In genomic region chr2:170496154-170496930, GRCm38 (mm10) we compare ENCODE assay signal across 8 mouse cellular contexts. TPM values are rescaled to one million over a fixed set of nuclear protein-coding genes. Genes with fewer than 3 reads are reported as not detected.
DNase-seq lines count a peak whose midpoint lies in the region; ATAC-seq and TF ChIP-seq lines count a peak whose summit lies in the region.

TSS of gene Pfdn4 (plus strand) at chr2:170496428.

- TF ChIP-seq POLR2A in lung, adult 2 months (IDR thresholded peaks at IDR 0.05; ENCODE audit: borderline replicate concordance, extremely low read depth, low read depth, low read length): no peak

- H3K27me3 ChIP-seq in lung, embryonic 15.5 days: peaks cover 80% of the 10 kb centered on the region
- peaks cover 80% of the 10 kb centered on the region for H3K27me3 ChIP-seq in megakaryocyte, embryonic 14.5 days (replicated peaks)

- peaks cover 16% of the 10 kb centered on the region for H3K4me1 ChIP-seq in lung, embryonic 15.5 days
- no peaks in the 10 kb centered on the region for H3K4me1 ChIP-seq in lung, adult 2 months (ENCODE audit: control insufficient read depth, insufficient read depth, low read length)
- H3K4me1 ChIP-seq in megakaryocyte, embryonic 14.5 days: peaks cover 4% of the 10 kb centered on the region; the same call in 1 of the 2 replicates

- no peak within 1 kb of the TSS for H3K9ac ChIP-seq in lung, embryonic 15.5 days

- no peak for TF ChIP-seq CTCF in lung, adult 2 months (IDR thresholded peaks at IDR 0.05; ENCODE audit: insufficient read depth, low read length)

- H3K4me3 ChIP-seq in lung, embryonic 15.5 days: peak within 1 kb of the TSS; percentile 14; the same call in 1 of the 2 replicates
- H3K4me3 ChIP-seq in lung, adult 2 months (replicated peaks; ENCODE audit: extremely low read depth, low read depth, low read length): no peak within 1 kb of the TSS
- H3K4me3 ChIP-seq in megakaryocyte, embryonic 14.5 days (replicated peaks): peak within 1 kb of the TSS; percentile 42

- no peaks in the 10 kb centered on the region for H3K9me3 ChIP-seq in lung, embryonic 15.5 days
- H3K9me3 ChIP-seq in megakaryocyte, embryonic 14.5 days: no peaks in the 10 kb centered on the region

- H3K4me2 ChIP-seq in lung, embryonic 15.5 days: peak within 1 kb of the TSS; percentile 41

- ATAC-seq in lung, embryonic 15.5 days (ENCODE audit: borderline replicate concordance, extremely low read depth, low FRiP score, low TSS enrichment): no peak
- no peak for ATAC-seq in common myeloid progenitor, adult 5-6 weeks (replicated peaks; ENCODE audit: low read depth, poor library complexity, severe bottlenecking)
- peak; percentile 3; the same call in 1 of the 2 replicates for ATAC-seq in granulocyte monocyte progenitor cell, adult 5-6 weeks (replicated peaks; ENCODE audit: poor library complexity, severe bottlenecking)

- no peak for DNase-seq in lung, adult 2 months
- DNase-seq in kidney, postnatal 10 days: peak; percentile 54
- no peak for DNase-seq in right cerebral cortex, postnatal 10 days (ENCODE audit: low spot score in 2 of 2)
- DNase-seq in cerebellum, adult 9-10 months: no peak

- no peak within 1 kb of the TSS for H3K27ac ChIP-seq in lung, embryonic 15.5 days

- WGBS in lung, embryonic 15.5 days: under 1% methylated on average over 46 of the region's 46 CpGs
- WGBS in lung, adult 2 months: 4% methylated on average over 46 of the region's 46 CpGs

- no peaks in the 10 kb centered on the region for H3K36me3 ChIP-seq in lung, embryonic 15.5 days
- H3K36me3 ChIP-seq in megakaryocyte, embryonic 14.5 days (replicated peaks; ENCODE audit: low read length): no peaks in the 10 kb centered on the region

RNA-seq across cellular contexts. Expression of gene Pfdn4, which starts in this region (rescaled TPM):
- 69.3 and 70.6 TPM in 2 replicates for polyA plus RNA-seq in lung, embryonic 15.5 days (2015; fragmentation: Nextera tagmentation; extraction: Ambion mirVana)
- polyA plus RNA-seq in lung, adult 2 months (2012; rRNA removed): 2.9 and 5.0 TPM in 2 replicates
- total RNA-seq in common myeloid progenitor, adult 5-6 weeks (2017): 71.7 and 90.8 TPM in 2 replicates
- 52.7 and 59.1 TPM in 2 replicates for total RNA-seq in granulocyte monocyte progenitor cell, adult 5-6 weeks (2014; fragmentation: Nextera tagmentation)
- 58.7 and 82.4 TPM in 2 replicates for total RNA-seq in granulocyte monocyte progenitor cell, adult 5-6 weeks (2017)
- polyA plus RNA-seq in megakaryocyte, embryonic 14.5 days (2012; ENCODE audit: insufficient read depth, low replicate concordance): 3.5 TPM in 1 of 2 replicates, not detected in the other

Comparison
In these comparisons a context has a peak if more than half of its experiments do, and no peak if none do; other contexts are left out.
1. RNA of gene Pfdn4 (polyA plus RNA-seq): 69.3 to 70.6 TPM in lung, embryonic 15.5 days; 2.9 to 5.0 TPM in lung, adult 2 months and 3.5 TPM in megakaryocyte, embryonic 14.5 days; every median in the first group is over 10 times any median in the second.